Mouse (Mus musculus): ENCODE data around the gene Tmem88b.
"Not testable (repeated sequence)": the region's sequence is repeated elsewhere in the genome, so short reads cannot be mapped to it uniquely, and the experiment has no call there.

The Tmem88b gene

DNA sequence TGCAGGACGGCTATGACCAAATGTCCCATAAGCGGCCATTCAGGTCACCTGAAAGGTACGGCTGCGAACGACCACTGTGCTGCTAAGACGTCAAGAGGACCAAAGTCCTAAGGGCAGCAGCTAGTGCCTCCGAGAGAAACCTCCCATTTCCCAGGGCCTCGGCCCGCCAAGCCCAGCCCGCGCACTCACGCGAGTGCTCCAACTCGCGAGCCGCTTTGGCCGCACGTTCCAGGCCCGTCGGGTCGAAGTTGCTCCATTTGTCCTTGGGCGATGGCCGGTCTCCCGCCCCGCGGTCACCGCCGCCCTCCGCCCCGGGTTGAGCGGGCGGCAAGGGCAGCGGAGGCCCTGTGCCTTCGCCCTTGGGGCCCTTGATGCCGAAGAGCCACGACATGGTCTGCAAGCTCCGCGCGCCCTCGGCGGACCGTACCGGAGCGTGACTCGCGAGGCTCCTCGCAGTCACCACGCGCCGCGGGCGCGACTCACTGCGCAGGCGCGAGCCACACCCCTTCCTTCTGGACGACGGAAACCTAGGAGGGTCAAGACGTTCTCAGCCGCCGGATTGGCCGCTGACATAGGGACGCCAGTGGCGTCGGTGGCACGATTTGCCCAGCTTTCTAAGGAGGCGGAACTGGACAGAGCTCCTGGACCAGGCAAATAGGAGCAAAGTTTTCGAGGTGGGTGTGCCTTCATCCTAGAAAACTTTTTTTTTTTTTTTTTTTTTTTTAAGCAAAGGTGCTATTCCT lies 24.9 kb downstream of the Tmem88b start, which contains the start of gene Atad3a:
TSS of gene Atad3a (minus strand) at position 481 of the 743 bp plus-strand sequence.
- in situ Hi-C loops (cut with MboI, MseI): no loop called here

DNA sequence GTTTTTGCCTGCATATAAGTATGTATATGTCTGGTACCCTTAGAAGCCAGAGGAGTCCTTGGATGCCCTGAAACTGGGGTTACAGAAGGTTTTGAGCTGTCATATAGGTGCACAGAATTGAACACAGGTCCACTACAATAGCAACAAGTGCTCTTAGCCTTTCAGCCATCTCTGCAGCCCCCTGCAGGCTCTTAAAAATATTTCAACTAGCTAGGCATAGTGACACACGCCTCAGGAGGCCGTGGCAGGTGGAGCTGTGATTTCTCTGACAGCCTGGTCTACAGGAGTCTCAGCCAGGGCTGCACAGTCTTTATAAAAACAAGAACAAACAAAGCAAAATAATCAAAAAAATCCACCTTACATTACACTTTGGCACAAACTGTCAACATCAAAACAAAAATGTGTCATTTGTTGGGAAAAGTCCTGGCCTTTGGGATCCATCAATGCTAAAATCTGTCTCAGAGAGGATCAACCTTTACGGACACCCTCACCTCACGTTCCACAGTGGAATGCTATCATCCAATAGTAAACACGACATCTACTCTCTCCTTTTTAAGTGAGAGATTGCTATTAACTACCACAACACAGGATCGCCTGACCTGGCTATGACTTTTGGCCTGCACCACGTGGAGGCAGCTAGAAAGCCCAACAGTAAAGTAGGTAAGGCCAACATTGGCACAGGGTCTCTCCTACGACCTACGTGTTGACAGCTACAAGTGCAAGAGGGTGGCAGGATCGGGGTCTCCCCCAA lies 25.6 kb downstream of the Tmem88b start:
- in situ Hi-C loops (cut with MboI, MseI): no loop called here

DNA sequence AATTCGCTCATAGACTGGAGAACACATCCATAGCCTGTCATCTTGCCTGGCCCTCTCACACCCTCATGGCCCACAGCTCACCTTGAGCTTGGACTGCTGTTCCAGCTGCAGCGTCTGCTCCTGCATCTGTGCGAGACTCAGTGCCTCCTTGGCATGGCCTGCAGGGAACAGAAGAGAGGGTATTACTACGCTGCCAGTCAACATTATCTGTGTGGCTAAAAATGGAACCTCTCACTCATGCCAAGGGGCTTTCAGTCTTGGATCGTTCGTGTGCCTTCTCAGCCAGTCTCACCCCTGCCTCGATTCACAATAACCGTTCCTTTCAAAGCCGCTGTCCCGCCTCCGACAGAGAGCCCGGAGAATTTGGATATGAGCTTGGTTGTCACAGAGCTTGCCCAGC lies 28.7 kb downstream of the Tmem88b start:
- in situ Hi-C loops (cut with MboI, MseI): no loop called here

DNA sequence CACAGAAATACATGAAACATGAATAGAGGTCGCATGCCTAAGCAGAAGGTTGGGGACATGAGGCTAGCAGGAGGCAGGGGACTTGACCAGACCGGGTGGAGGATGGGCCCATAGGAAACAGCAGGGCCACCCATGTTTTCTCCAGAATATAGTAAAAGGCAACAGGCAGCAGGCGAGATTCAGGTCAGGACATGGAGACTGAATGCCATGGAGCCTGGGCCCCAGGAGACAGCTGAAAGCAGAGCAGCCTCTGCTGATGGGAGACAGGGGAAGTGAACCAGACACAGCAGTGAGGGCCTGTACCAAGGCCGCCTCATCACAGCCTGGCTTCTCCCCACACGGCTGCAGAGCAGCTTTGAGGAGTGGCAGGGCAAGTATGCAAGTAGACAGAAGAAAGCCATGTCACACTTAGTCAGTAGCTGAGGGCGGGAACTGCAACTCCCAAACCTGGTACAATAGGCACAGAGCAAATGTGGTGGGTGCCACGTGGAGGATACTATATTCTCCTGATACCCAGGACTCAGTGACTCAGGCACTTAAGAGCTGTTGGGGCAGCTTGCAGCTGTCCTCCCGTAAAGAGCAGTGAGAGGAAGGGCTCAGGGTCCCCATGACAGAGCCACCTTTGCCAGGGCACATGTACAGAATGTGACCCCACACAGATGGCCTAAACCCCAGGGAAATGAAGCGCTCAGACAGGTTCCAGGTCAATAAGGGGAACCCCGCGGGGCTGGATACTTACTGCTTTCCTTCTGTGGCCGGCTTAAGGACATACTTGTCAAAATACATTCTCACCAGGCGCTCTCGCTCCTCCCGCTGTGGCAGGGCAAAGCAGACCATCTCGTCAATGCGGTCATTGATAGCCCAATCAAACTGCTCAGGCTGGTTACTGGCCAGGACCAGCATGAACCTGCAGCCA lies 38.8 kb downstream of the Tmem88b start:
- in situ Hi-C loops (cut with MboI, MseI): no loop called here

DNA sequence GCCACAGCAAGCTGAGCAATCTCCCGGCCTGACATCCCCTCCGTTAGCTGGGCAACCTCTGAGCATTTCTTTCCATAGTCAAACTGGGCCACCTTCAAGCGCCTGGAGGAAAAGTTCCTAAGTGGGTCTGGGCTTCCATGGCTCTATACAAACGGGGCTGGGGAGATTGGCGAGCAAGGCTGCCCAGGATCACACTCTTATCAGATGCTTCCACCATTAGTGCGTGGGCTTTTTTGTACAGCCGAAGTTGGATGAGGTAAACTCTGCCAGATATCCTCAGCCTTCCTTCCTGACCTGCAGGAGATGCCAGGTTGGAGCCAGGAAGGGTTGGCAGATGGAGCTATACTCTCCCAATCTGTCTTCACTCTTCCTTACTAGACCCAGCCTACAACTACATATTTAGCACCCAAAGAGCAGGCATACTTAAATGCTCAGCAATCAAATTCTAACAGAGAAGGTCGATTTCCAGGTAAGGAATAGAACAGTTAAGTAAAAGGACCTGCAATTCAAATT lies 39.6 kb downstream of the Tmem88b start:
- in situ Hi-C loops (cut with MboI, MseI): no loop called here

DNA sequence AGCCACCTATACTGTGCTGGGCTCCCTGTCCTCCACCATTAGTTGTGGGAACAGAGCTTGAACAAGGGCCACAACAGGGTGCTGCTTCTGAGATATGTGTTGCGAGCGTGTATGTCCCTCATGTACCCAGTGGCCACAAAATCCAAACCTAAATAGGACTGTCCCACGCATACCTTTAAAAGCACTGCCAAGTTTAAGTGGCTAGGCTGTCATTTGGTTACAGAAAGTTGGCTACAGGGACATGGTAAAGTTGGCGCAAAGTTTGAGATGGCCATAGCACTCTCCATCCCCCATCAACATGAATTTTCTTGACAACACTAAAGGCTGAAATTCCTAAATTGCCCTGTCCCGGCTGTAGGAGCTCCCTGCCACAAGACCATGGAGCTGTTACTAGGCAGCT lies 40.5 kb downstream of the Tmem88b start:
- in situ Hi-C loops (cut with MboI, MseI): no loop called here

DNA sequence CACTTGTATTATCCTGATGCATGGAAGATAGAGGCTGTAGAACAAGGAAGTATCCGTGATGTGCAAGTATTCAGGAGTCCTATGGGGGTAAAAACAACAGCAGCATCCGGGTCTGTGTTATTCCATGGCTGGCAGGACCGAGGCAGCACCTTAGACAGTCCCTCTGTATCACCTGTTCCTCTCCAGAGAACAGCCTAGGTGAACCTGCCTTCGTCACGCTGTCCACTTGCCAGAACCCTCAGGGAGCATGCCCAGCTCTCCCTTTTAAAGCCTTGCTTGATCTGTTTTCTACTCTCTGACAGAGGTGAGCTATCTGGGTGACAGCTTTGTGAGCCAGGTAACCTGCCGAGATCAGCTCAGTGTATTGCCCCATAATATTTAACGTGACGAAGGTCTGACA lies 41.2 kb downstream of the Tmem88b start:
- in situ Hi-C loops (cut with MboI, MseI): no loop called here

DNA sequence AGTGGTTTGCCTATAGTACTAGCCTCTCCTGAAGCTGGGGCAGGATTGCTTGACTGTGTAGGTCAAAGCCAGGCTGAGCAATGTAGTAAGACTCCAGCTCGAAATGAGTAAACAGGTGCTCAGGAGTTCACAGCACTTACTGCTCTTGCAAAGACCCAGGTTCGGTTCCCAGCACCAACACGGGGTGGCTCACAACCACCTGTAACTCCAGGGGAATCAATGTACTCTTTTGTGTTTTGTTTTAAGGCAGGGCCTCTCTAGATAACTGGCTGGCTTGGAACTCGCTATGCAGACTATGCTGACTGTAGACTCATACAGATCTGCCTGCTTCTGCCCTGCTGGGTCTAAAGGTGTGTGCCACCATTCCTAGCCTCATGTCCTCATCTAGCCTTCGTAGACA lies 43.0 kb downstream of the Tmem88b start:
- in situ Hi-C loops (cut with MboI, MseI): no loop called here

DNA sequence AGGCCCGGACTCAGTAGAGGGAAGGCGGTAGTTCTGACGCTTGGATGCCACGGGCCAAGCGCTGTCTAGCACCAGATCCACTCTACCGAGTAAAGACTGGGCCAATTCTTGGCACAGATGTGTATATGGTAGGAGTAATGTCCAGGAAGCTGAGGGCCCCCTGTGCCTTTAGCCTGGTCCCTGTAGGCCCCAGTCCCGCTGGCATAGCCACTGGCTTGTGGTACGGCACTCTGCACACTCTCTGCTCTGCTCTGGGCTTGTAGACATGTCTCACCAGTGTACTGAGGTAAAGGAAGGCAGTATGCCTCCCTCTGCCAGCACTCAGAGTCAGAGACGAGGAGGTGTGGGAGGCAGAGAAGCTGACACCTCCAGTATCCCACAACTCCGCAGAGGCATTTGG lies 45.0 kb downstream of the Tmem88b start:
- in situ Hi-C loops (cut with MboI, MseI): not testable (repeated sequence)

DNA sequence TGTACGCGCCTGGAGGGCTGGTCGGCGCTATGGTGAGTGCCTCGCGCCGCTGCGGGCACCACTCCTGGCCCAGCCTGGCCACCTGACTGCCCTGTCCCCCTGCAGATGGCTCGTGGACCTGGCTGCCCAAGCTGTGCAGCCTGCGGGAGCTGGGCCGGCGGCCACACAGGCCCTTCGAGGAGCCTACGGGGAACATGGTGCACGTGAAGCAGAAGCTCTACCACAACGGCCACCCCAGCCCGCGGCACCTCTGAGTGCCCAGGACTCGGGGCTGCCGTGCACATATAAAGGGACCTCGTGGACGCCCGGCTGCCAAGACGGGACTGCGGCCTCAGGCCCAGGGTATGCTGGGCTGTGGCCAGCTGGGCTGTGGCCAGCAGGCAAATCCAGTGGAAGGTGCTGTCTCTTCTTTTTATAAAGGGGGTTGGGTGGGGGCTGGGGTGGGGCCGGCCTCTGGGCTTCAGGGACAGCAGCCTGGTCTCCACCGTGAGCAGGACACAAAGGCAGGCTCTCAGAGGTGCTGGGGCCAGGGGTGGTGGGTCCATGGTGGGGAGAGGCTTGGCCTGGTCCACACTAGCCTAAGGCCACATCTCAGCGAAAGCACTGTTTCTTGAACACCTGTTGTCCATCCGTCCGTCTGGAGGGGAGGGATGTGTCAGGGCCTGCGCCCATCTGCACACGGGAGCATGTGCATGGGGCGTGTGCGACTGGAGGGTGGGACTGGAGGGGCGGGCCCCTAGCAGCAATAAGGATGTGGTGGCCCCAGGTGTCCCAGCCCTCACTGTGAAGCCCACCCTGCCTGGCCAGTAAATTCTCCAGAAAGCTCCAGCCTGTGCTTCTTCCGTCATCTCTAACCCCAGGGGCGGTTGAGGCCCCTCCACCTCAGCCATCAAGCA lies 45.7 kb downstream of the Tmem88b start:
- in situ Hi-C loops (cut with MboI, MseI): no loop called here

DNA sequence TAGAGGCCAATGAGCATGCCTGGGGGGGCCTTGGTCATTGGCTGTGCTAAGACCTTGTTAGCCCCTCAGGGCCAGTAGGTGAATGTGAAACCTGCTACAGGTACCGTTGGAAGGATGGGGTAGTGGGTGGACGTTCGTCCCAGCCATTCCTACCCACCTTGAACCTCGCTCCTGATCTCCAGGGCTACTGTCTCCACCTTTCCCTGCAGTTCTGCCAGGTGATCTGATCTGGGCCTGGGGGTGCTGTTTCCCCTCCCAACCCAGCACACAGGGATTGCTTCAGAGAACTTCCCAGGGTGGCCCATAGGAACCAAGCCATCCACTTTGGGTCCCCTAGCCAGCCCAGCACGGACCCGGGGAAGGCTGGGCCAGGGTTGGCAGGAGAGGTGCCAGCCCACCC lies 46.5 kb downstream of the Tmem88b start:
- in situ Hi-C loops (cut with MboI, MseI): no loop called here

DNA sequence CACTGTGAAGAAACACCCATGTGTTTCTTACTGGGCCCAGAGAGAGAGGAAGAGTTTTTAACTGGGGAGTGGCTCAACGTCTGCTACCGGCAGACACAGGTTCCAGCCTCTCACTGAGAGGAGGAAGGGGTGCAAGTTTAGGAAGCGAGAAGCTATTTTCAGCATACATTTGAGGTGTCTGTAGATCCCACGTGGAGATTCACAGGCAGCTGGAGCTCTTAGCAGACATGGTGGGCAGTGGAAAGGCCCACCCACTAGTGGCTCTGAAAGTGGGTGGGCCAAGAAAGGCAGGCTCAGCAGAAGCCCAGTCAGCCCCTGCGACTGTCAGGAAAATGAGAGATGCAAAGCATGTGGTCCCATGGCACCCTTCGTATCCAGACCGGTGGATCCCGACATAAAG lies 47.4 kb downstream of the Tmem88b start:
- in situ Hi-C loops (cut with MboI, MseI): no loop called here

DNA sequence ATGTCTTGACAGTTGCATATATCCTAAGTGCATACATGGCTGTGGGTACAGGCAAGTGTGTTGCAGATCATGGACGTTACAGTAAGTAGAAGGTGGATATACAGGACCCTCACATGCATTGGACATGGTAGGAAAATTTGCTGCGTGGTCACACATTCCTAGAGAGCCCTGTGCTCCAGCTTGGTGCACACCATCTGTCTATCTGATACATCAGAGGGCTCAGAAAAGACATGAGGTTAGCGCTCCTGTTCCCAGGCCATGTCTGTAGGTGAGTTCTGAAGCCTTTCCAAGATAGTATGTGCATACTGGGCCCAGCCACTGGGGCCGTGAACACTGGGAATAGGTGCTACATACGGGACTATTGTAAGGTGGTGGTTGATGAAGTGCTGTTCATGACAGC lies 49.3 kb downstream of the Tmem88b start:
- in situ Hi-C loops (cut with MboI, MseI): no loop called here

DNA sequence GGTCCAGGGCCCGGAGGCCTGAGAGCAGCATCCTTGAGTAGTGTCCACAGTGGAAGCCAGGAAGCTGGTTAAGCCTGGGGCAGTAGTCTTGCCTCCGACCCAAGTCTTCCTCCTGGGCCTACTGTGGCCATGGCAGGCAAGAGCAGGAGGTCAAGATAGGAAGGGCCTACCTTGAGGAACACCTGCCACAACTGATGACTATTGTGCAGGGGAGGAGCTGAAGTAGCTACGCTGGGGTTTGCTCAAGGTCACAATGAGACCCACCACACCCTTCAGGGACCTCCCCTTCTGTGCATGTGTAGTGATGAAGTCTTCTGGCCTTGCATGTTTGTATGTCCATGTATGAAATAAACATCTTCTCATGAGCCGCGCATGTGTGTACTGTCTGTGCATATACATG lies 49.9 kb downstream of the Tmem88b start:
- in situ Hi-C loops (cut with MboI, MseI): no loop called here

DNA sequence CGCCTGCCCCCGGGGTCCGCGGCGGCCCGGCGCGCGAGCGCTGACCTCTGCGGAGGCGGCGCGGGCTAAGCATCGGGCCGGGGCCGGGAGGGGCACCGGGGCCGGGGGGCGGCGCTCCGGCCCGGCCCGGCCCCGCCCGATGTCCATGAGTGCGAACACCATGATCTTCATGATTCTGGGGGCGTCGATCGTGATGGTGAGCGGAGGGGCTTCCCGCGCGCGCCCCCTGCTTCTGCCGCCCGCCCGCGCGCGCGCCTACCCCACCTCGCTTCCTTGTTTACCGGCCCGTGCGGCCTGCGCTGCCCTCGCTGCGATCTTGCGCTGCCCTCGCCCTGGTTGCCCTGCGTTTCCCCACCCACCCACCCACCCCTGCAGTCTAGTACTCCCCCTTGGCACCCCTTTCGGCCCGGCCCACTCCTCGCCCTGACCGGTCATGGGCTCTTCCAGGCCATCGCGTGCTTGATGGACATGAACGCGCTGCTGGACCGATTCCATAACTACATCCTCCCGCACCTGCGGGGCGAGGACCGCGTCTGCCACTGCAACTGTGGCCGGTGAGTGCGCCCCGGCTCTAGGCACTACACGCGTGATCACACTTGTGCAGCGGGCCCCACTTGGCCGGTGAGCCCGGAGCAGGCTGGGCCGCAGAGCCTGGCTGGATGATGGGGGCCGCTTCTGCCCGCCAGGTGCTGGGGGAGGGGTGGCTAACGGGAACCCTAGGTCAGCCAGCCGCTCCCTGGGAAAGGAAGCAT lies 50.5 kb downstream of the Tmem88b start:
- in situ Hi-C loops (cut with MboI, MseI): no loop called here

DNA sequence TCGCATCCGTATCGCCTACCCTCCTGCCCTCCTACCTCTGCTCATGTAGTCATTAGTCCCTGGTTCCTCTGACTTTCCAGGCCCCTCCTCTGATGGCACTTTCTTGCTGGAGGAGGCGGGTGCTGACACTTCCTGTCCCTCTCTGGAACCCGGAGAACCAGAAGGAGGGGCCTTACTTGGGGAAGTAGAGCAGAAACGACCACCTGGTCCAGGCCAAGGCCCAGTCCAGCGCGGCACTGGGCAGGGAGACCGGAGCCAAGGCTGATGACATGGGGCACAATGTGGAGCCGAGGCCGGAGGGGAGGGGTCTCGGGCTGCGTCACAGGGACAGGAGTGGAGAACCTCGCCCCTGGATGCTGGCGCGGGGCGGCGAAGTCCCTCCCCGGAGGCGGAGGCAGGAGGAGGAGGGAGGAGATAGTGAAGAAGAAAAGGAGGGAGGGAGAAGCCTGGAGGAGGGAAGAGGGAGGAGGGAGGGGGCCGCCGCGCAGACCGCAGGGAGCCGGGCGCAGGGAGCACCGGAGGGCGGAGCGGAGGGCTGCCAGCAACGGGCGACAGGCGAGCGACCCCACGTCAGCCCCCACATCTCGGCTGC lies 51.2 kb downstream of the Tmem88b start, which contains the start of gene Tmem240:
TSS of gene Tmem240 (plus strand) at position 451 of the 592 bp plus-strand sequence.
- in situ Hi-C loops (cut with MboI, MseI): no loop called here

DNA sequence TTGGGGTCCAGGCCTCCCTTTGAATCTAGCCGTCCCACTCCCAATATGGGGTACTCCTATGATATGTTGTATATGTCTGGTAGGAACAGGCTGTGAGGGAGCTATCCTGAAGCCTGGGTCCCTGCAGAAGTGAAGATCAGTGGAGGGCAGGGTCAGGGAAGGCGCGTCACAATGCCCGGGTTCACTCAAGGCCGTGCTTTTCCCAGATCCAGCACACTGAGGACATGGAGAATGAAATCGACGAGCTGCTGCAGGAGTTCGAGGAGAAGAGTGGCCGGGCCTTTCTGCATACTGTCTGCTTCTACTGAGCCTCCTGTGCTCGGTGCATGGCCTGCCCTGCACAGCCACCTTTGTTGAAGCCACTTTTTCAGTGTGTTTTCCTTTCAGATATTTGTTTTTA lies 52.4 kb downstream of the Tmem88b start:
- in situ Hi-C loops (cut with MboI, MseI): no loop called here
